Mouse (Mus musculus): ENCODE results near the gene C1qa. TPM values are rescaled to one million over a fixed set of nuclear protein-coding genes. Genes with fewer than 3 reads are reported as not detected.

C1qa gene
- polyA plus RNA-seq, 1 experiment from 2014 or later: 239 TPM

DNA sequence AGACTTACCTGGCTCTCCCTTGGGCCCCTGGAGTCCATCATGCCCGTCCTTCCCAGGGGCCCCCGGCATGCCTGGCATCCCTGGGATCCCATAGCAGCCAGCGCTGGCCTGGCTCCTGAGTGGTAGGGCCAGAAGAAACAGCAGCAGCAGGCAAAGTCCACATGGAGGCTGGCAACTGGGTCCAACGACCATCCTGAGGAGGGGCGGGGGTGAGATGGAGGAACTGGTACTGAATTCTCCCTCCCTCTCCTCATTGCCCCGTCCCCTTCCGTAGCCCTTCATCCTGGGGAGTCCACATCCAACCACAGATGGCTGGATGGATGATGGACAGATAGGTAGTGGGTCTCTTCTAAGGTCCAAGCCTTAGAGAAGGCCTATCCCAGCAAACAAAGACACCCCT lies 6.2 kb downstream of the C1qa start:
- Histone ChIP-seq H3K36me3 (ENCODE audit: inconsistent target) (no peaks in the 10 kb centered on the region; the same call in 1 of the 2 replicates), H3K27ac (peak overlapping the region; percentile 98), H3K79me2 (ENCODE audit: inconsistent target) (peaks cover 78% of the 10 kb centered on the region), H3K4me3 (ENCODE audit: inconsistent target) (peak overlapping the region; percentile 71)
- WGBS (ENCODE audit: missing documents): 55% methylated on average over 7 of the region's 7 CpGs

DNA sequence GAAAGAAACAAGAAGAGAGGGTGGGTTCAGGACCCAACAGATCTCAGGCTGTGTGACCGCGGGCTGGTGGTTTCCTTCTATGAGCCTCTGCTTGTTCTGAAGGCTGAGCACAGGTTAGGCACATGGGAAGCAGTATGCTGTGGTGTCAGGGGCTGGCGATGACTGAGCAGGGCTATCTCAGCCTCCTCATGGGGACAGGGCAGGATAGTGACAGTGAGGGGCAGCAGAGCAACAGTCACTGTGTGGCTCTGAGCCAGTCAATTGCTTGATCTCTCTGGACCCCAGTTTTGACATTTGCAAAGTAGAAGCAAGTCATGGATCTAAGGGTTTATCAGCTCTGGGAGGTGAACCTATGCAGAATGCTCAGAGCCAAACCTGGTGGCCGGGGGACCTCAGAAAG lies 7.5 kb downstream of the C1qa start:
- peak overlapping the region; percentile 71 for H3K4me3 ChIP-seq (ENCODE audit: inconsistent target)
- H3K36me3 ChIP-seq (ENCODE audit: inconsistent target): no peaks in the 10 kb centered on the region; the same call in 1 of the 2 replicates
- peak overlapping the region; percentile 98 for H3K27ac ChIP-seq
- WGBS (ENCODE audit: missing documents): 85% methylated on average over 4 of the region's 4 CpGs
- peaks cover 73% of the 10 kb centered on the region for H3K79me2 ChIP-seq (ENCODE audit: inconsistent target)

DNA sequence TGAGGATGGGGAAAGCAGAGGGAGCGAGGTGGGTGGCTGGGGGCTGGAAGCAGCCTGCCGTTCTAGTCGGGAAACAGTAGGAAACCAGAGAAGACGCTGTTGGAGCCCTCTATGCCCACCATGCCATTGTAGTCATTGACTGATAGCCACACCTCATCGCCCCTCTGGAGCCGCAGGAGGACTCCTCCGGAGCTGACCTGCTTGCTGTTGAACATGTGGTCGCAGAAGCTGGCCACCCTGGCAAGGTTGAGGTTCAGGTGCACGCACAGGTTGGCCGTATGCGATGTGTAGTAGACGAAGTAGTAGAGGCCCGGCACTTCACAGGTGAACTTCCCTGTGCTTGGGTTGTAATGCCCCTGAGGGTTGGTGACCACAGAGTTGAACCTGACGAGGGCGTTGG lies 8.6 kb downstream of the C1qa start:
- Histone ChIP-seq H3K79me2 (ENCODE audit: inconsistent target) (peaks cover 77% of the 10 kb centered on the region), H3K27ac (peak overlapping the region; percentile 98), H3K4me3 (ENCODE audit: inconsistent target) (peak overlapping the region; percentile 71; the same call in 1 of the 2 replicates), H3K36me3 (ENCODE audit: inconsistent target) (no peaks in the 10 kb centered on the region; the same call in 1 of the 2 replicates)
- 94% methylated on average over 14 of the region's 15 CpGs for WGBS (ENCODE audit: missing documents)

DNA sequence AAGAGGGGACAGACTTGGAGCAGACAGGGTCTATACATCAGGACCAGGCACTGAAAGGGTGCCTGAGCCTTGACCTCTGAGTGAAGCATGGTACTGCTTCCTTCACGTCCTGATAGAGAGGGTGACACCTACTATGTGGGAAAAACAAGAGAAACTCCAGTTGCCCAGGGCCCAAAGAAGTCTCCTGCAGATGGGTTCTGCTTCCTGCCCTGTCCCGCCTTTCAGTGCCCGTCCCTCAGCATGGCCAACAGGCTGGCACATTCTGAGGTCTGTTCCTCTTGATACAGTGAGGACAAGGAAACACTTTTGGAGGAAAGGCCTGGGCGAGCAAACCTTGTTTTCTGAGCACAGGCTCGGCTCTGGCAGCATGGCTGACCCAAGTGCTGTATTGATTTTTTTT lies 10.9 kb downstream of the C1qa start:
- H3K4me3 ChIP-seq (ENCODE audit: inconsistent target): no peak overlapping the region
- WGBS (ENCODE audit: missing documents): 83% methylated on average over 5 of the region's 5 CpGs
- H3K27ac ChIP-seq: peak overlapping the region; percentile 98
- peaks cover 94% of the 10 kb centered on the region for H3K79me2 ChIP-seq (ENCODE audit: inconsistent target)
- H3K36me3 ChIP-seq (ENCODE audit: inconsistent target): peaks cover 12% of the 10 kb centered on the region; the same call in 1 of the 2 replicates

DNA sequence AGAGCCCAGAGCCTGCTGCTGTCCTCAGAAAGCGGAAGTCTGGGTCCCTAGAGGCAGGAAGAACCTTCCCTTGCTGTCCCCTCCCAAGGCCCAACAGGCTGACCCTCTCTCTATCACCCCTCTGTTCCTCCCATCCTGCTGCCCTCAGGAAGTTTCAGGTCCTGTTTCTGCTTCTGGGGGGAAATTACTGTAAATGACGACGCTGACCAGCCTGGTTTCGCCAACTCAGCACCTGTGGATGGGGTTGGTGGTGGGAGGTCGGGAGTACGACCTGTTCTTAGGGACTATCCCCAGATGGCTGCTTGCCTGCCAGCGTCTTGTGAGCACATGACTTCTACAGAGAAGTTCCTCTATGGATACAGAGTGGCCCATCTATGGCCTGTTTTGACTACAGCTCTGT lies 12.5 kb downstream of the C1qa start, which contains the start of gene C1qb:
C1qb (minus strand) TSS at position 87 of the 400 bp plus-strand sequence.
- 11% methylated on average over 7 of the region's 7 CpGs for WGBS (ENCODE audit: missing documents)
- H3K4me3 ChIP-seq (ENCODE audit: inconsistent target): peak within 1 kb of the TSS; percentile 63
- peaks cover 94% of the 10 kb centered on the region for H3K79me2 ChIP-seq (ENCODE audit: inconsistent target)
- peak within 1 kb of the TSS; percentile 98 for H3K27ac ChIP-seq
- peaks cover 28% of the 10 kb centered on the region for H3K36me3 ChIP-seq (ENCODE audit: inconsistent target)

DNA sequence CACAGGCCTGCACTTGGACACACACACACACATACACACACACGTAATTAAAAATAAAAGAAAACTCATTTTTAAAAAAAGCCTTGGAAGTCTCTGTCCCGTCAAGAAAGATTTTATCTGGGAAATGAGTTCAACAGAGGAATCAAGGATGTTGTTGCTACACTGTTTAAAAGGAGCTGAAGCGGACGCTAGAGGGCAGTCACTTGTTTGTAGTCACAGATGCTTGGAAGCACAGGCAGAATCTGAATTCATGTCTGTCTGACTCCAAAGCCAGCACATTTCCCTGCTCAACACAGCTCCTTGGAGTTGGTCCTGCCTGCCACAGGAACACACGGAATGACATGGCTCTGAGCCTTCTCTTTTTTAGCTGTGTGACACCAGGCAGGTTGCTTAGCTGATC lies 20.0 kb downstream of the C1qa start:
- Histone ChIP-seq H3K4me3 (ENCODE audit: inconsistent target) (no peak overlapping the region), H3K27ac (no peak overlapping the region), H3K79me2 (ENCODE audit: inconsistent target) (peaks cover 31% of the 10 kb centered on the region), H3K36me3 (ENCODE audit: inconsistent target) (peaks cover 39% of the 10 kb centered on the region)
- 51% methylated on average over 5 of the region's 5 CpGs for WGBS (ENCODE audit: missing documents)

DNA sequence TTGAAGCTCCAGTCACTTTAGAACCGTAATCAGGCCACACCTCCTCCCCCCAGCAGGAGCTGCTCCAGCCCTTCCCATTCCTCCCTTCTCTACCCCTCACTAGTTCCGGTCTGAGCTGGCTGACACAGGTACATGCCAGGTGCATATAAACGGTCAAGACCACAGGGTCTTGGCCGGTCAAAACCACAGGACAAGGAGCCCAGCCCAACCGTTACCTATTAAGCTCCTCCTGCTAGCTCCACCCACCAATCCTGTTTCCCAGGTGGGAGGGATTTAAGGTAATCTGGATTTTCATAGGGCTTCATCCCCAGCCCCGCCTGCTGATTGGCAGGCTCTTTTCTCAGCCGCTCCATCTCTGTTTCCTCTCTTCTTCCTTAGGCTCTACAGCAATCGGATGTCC lies 20.4 kb downstream of the C1qa start:
- WGBS (ENCODE audit: missing documents): 85% methylated on average over 8 of the region's 8 CpGs
- Histone ChIP-seq H3K4me3 (ENCODE audit: inconsistent target) (no peak overlapping the region), H3K36me3 (ENCODE audit: inconsistent target) (peaks cover 35% of the 10 kb centered on the region), H3K79me2 (ENCODE audit: inconsistent target) (peaks cover 26% of the 10 kb centered on the region), H3K27ac (no peak overlapping the region)

DNA sequence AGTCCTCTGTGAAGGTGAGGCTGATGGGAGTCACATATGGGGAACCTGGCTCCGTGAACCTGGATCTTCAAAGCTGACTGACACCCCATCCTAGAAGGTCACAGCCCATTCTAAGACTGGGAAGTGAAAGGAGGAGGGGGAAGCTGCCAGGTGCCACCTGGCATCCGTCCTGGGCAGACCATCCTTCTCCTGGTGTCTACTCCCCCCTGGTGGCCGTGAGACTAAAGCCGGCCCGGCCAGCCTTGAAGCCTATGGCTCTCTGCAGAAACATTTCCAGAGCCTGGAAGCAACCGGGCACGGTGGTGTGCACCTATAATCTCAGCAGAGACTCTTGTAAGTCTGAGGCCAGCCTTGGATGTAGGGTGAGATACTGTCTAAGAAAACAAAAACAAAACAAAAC lies 21.6 kb downstream of the C1qa start:
- Histone ChIP-seq H3K4me3 (ENCODE audit: inconsistent target) (no peak overlapping the region), H3K36me3 (ENCODE audit: inconsistent target) (peaks cover 23% of the 10 kb centered on the region), H3K79me2 (ENCODE audit: inconsistent target) (peaks cover 14% of the 10 kb centered on the region), H3K27ac (no peak overlapping the region)
- WGBS (ENCODE audit: missing documents): 13% methylated on average over 7 of the region's 7 CpGs

DNA sequence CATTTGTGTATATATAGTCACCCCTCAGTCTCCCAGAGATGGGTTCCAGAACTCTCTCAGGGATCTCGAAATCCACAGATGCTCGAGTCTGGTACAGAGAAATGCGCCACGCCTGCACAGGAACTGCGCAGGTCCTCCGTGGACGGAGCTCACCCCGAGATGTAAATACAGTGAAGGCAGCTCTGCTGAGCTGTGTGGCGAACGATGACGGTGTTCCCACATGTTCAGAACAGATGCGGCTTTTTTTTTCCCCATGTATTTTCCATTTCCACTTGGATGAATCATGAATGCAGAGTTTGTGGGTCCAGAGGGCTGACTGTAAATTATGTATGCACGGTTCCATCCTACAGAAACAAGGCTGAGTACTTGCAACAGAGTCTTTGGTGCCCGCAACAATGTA lies 23.6 kb downstream of the C1qa start:
- Histone ChIP-seq H3K4me3 (ENCODE audit: inconsistent target) (no peak overlapping the region), H3K27ac (no peak overlapping the region), H3K79me2 (ENCODE audit: inconsistent target) (no peaks in the 10 kb centered on the region), H3K36me3 (ENCODE audit: inconsistent target) (peaks cover 3% of the 10 kb centered on the region)
- WGBS (ENCODE audit: missing documents): 91% methylated on average over 14 of the region's 14 CpGs

DNA sequence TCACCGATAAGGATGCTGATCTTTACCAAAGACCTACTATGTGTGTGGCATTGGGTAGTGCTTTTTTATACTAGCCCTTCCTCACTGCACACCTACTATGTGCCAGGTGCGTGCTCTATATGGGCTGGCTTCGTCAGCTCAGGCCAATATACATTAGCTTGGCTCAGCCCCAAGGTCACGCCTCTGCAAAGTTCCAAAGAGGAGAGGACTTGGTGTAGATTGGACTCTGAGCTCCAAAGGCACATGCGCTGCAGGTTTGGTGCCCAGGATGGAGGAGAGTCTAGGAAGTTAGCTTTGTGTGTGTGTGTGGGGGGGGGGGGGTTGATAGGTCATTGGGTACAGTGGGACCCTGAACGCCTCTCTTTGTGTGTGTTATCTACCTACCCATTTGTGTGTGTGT lies 30.2 kb downstream of the C1qa start:
- Histone ChIP-seq H3K79me2 (ENCODE audit: inconsistent target) (no peaks in the 10 kb centered on the region), H3K27ac (no peak overlapping the region), H3K4me3 (ENCODE audit: inconsistent target) (no peak overlapping the region), H3K36me3 (ENCODE audit: inconsistent target) (no peaks in the 10 kb centered on the region)
- WGBS (ENCODE audit: missing documents): 90% methylated on average over 6 of the region's 6 CpGs

DNA sequence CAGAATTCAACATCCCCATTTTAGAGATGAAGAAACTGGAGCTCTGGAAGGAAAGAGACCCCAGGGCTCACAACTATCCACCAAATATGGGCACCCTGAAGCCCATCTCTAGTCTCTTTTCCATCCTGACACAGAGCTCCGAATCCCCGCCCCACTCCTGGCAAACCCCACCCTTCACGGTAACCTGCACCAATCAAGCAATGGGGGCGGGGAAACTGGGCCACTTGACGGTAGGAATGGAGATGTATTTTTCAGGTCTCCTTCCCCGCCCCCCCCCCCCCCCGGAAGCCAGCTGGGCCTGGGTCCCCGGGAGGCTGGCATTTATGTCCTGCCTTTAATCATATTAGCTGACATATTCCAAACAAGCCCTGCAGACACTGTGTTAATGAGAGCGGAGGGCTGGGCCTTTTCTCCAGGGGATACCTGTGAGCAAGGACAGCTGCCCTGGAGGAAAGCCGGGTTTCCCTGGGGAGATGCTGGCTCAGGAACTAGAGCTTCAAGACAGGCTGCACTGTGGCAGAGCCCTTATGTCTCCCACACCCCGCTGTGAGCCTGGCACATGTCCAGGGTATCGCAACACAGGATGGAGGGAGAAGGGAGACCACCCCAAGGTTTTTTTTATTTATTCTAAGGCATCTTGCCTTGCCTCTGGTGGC lies 30.8 kb downstream of the C1qa start:
- Histone ChIP-seq H3K27ac (no peak overlapping the region), H3K79me2 (ENCODE audit: inconsistent target) (no peaks in the 10 kb centered on the region), H3K36me3 (ENCODE audit: inconsistent target) (no peaks in the 10 kb centered on the region), H3K4me3 (ENCODE audit: inconsistent target) (no peak overlapping the region)
- 36% methylated on average over 11 of the region's 12 CpGs for WGBS (ENCODE audit: missing documents)

DNA sequence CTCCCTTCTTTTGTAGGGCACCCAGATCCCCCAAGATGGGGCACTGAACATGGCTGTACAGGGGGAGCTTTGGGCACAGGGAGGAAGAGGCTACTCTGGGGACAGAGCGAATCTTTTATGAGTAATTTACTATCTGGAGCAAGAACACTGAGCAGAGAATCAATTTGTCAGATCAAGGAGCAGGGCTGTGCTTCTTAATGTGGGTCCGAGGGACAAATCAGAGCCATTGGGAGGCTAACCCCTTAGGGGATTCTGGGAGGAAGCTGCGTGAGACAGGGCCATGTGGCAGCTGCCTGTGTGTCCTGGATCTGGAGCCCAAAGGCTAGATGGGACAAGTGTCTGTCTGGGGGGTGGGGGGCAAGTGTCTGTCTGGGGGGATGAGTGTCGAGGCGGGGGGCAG lies 33.1 kb downstream of the C1qa start:
- Histone ChIP-seq H3K4me3 (ENCODE audit: inconsistent target) (no peak overlapping the region), H3K27ac (no peak overlapping the region), H3K36me3 (ENCODE audit: inconsistent target) (no peaks in the 10 kb centered on the region), H3K79me2 (ENCODE audit: inconsistent target) (no peaks in the 10 kb centered on the region)
- 92% methylated on average over 5 of the region's 5 CpGs for WGBS (ENCODE audit: missing documents)

DNA sequence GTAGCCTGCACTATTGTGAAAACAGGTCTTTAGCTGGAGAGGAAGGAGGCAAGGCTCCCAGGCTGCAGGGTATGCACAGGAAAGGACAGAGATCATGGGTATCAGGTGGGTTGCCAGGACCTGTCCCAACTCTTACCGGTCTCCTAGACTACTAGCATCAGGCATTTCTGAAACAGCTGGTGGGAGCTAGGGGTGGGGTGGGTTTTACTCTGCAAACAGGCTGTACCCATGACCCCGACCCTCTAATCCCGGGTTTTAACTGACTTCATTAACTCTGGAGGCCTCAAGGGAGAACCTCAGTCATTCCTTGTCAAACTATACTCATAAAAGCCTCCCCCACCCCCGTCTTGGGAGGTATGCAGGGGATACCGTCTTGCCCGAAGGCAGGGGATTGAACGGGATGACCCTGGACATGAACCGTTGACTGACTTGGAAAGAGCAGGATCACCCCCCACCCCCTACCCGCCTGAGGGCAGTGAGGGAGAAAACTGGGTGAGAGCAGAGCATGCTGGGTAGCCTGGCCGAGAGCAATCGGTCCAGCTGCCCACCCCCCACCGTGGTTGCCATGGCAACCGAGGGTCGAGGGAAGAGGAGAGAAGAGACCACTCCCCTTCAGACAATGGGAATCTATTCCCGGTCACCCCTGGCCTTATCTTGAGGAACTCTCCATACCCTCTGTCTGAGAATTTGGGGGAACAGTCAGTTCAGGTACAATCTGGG lies 33.7 kb downstream of the C1qa start:
- Histone ChIP-seq H3K36me3 (ENCODE audit: inconsistent target) (no peaks in the 10 kb centered on the region), H3K27ac (no peak overlapping the region), H3K4me3 (ENCODE audit: inconsistent target) (no peak overlapping the region), H3K79me2 (ENCODE audit: inconsistent target) (no peaks in the 10 kb centered on the region)
- 64% methylated on average over 14 of the region's 15 CpGs for WGBS (ENCODE audit: missing documents)

DNA sequence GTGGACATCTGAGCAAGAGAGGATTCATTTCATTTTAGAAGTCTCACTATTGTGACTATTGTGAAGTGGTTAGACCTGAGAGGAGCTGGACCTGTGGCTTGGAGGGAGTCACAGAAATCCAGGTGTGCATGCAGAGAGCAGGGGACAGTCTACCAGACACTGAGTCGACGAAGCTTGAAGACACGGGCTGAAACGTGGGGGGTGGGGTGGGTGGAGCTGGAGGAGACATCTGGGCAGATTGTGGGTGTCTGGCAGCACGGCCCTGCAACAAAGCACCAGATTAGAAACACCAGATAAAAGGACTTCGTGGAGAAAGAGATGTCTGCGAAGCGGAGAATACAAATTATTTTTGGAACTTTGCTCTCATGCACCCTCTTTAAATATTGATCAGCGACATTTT lies 35.1 kb downstream of the C1qa start:
- Histone ChIP-seq H3K36me3 (ENCODE audit: inconsistent target) (no peaks in the 10 kb centered on the region), H3K27ac (no peak overlapping the region), H3K4me3 (ENCODE audit: inconsistent target) (no peak overlapping the region), H3K79me2 (ENCODE audit: inconsistent target) (no peaks in the 10 kb centered on the region)
- 63% methylated on average over 9 of the region's 9 CpGs for WGBS (ENCODE audit: missing documents)

DNA sequence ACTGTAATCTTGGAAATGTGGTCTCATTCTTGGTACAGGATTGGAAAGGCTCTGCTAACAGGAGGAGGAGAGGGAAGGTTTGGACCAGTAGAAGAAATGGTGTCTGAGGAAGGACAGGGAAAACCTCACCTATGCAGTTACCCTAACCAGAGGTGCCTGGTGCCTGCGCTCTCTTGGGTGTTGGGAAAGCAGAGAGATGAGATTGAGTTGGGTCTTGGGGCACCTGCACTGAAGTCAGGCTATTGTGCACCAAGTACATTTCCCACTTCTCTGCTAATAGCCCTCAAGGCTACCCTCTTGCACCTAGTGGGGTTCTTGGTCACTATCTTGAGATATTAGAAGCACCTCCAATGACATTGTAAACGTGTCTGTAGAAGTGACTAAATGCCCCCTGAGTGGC lies 36.2 kb downstream of the C1qa start:
- WGBS (ENCODE audit: missing documents): 89% methylated on average over 2 of the region's 2 CpGs
- Histone ChIP-seq H3K79me2 (ENCODE audit: inconsistent target) (no peaks in the 10 kb centered on the region), H3K4me3 (ENCODE audit: inconsistent target) (no peak overlapping the region), H3K36me3 (ENCODE audit: inconsistent target) (no peaks in the 10 kb centered on the region), H3K27ac (no peak overlapping the region)
